In the genomic region with DNA sequence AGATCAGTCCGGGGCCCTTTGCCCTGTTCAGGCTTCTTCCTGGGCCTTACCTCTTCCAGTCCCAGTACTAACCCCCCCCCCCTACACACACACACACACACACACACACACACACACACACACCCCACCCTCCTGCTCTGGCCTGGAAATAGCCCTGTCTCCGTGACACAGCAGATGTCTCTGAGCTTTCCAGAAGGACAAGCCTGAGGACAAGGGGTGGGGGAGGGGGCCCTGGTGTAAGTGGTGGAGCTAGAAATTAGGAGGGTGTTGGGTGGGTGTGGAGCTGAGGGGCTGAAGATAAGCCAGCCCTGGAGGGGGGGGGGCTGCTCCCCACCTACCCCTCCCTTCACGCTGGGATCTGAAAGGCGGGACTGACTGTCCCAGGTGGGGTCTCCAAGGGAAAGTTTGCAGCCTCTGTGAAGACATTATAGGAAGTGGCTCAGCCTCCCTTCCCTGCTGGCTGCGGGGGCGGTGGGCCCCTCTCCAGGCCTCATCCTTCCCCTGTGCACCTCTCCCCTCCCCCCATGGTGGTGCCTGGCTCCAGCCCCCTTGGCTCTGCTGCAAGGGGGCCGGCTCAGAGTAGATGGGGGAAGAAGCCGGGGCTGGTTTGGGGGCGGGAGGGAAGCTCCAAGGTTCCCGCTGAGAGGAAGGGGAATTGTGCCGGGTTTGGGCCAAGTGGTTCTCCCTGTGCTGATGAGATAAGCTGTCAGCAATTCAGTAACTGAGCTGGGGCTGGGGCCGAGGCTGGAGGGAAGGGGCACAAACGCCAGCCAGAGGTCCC, we compare ENCODE assay signal across 8 mouse cellular contexts. TPM values are rescaled to one million over a fixed set of nuclear protein-coding genes. Genes with fewer than 3 reads are reported as not detected.
DNase-seq lines count a peak whose midpoint lies in the region; ATAC-seq lines count a peak whose summit lies in the region.

No protein-coding gene starts in this region.

- peaks cover 18% of the 10 kb centered on the region for H3K4me1 ChIP-seq in embryonic facial prominence, embryonic 11.5 days (ENCODE audit: control insufficient read depth, insufficient read depth, low read length)
- peaks cover 54% of the 10 kb centered on the region for H3K4me1 ChIP-seq in heart, embryonic 12.5 days (replicated peaks)
- peaks cover 13% of the 10 kb centered on the region for H3K4me1 ChIP-seq in liver, embryonic 11.5 days (replicated peaks; ENCODE audit: control insufficient read depth, insufficient read depth, low read length)
- peaks cover 18% of the 10 kb centered on the region; the same call in 1 of the 2 replicates for H3K4me1 ChIP-seq in stomach, embryonic 14.5 days (ENCODE audit: control insufficient read depth, insufficient read depth, low read length)

- H3K9me3 ChIP-seq in embryonic facial prominence, embryonic 11.5 days (replicated peaks; ENCODE audit: control insufficient read depth, low read length): no peaks in the 10 kb centered on the region
- no peaks in the 10 kb centered on the region for H3K9me3 ChIP-seq in heart, embryonic 12.5 days (replicated peaks)
- no peaks in the 10 kb centered on the region for H3K9me3 ChIP-seq in liver, embryonic 11.5 days (ENCODE audit: control insufficient read depth, low read length)
- no peaks in the 10 kb centered on the region for H3K9me3 ChIP-seq in stomach, embryonic 14.5 days (ENCODE audit: control insufficient read depth, low read depth, low read length)

- peak overlapping the region; percentile 89 for H3K4me2 ChIP-seq in embryonic facial prominence, embryonic 11.5 days (ENCODE audit: low read depth, low read length)
- H3K4me2 ChIP-seq in heart, embryonic 12.5 days: peak overlapping the region; percentile 86
- peak overlapping the region; percentile 70 for H3K4me2 ChIP-seq in liver, embryonic 11.5 days
- peak overlapping the region; percentile 75 for H3K4me2 ChIP-seq in stomach, embryonic 14.5 days (replicated peaks; ENCODE audit: low read depth, low read length)

- ATAC-seq in embryonic facial prominence, embryonic 11.5 days (replicated peaks; ENCODE audit: insufficient number of reproducible peaks, low FRiP score, low TSS enrichment, low read depth): peak; percentile 24; the same call in 1 of the 2 replicates
- ATAC-seq in heart, embryonic 12.5 days (ENCODE audit: insufficient number of reproducible peaks, low FRiP score): peak; percentile 44
- peak; percentile 45 for ATAC-seq in liver, embryonic 11.5 days (replicated peaks; ENCODE audit: low FRiP score)
- peak; percentile 73 for ATAC-seq in stomach, embryonic 14.5 days (ENCODE audit: insufficient number of reproducible peaks, insufficient read depth, low FRiP score, low read depth)

- WGBS in embryonic facial prominence, embryonic 11.5 days: 2% methylated on average over 13 of the region's 13 CpGs
- WGBS in heart, embryonic 12.5 days: under 1% methylated on average over 13 of the region's 13 CpGs
- WGBS in liver, embryonic 11.5 days: 3% methylated on average over 13 of the region's 13 CpGs
- WGBS in stomach, embryonic 14.5 days: 4% methylated on average over 13 of the region's 13 CpGs

- no peaks in the 10 kb centered on the region for H3K36me3 ChIP-seq in embryonic facial prominence, embryonic 11.5 days (replicated peaks; ENCODE audit: control insufficient read depth, insufficient read depth, low read depth, low read length)
- peaks cover 24% of the 10 kb centered on the region for H3K36me3 ChIP-seq in heart, embryonic 12.5 days
- H3K36me3 ChIP-seq in liver, embryonic 11.5 days (ENCODE audit: control insufficient read depth, insufficient read depth, low read length): peaks cover 3% of the 10 kb centered on the region; the same call in 1 of the 2 replicates
- H3K36me3 ChIP-seq in stomach, embryonic 14.5 days (ENCODE audit: control insufficient read depth, insufficient read depth, low read length): peaks cover 14% of the 10 kb centered on the region

- DNase-seq in kidney, postnatal 10 days: peak; percentile 61
- no peak for DNase-seq in kidney, adult 11 months
- peak; percentile 49 for DNase-seq in embryonic facial prominence, embryonic 11.5 days (ENCODE audit: low spot score)
- peak; percentile 62 for DNase-seq in liver, embryonic 11.5 days (ENCODE audit: low spot score)
- DNase-seq in adrenal gland, postnatal 14 days: no peak
- DNase-seq in adrenal gland, adult 18-20 months (ENCODE audit: low spot score in 2 of 2): no peak

- peaks cover 17% of the 10 kb centered on the region for H3K27me3 ChIP-seq in embryonic facial prominence, embryonic 11.5 days (ENCODE audit: control insufficient read depth, insufficient read depth, low read length)
- no peaks in the 10 kb centered on the region for H3K27me3 ChIP-seq in heart, embryonic 12.5 days (replicated peaks)
- H3K27me3 ChIP-seq in liver, embryonic 11.5 days (replicated peaks; ENCODE audit: control insufficient read depth, insufficient read depth, low read length): peaks cover 55% of the 10 kb centered on the region
- peaks cover 3% of the 10 kb centered on the region; the same call in 1 of the 2 replicates for H3K27me3 ChIP-seq in stomach, embryonic 14.5 days (ENCODE audit: control insufficient read depth, insufficient read depth, low read length)

- H3K4me3 ChIP-seq in embryonic facial prominence, embryonic 11.5 days (ENCODE audit: low read depth, low read length): peak overlapping the region; percentile 21
- H3K4me3 ChIP-seq in heart, embryonic 12.5 days: peak overlapping the region; percentile 66
- H3K4me3 ChIP-seq in liver, embryonic 11.5 days (ENCODE audit: low read depth, low read length): peak overlapping the region; percentile 51
- peak overlapping the region; percentile 73 for H3K4me3 ChIP-seq in stomach, embryonic 14.5 days (ENCODE audit: low read depth, low read length)

- H3K27ac ChIP-seq in embryonic facial prominence, embryonic 11.5 days (replicated peaks; ENCODE audit: low read depth, low read length): peak overlapping the region; percentile 70
- H3K27ac ChIP-seq in heart, embryonic 12.5 days (ENCODE audit: poor library complexity, severe bottlenecking): peak overlapping the region; percentile 97
- H3K27ac ChIP-seq in liver, embryonic 11.5 days (ENCODE audit: low read depth, low read length): peak overlapping the region; percentile 44; the same call in 1 of the 2 replicates
- H3K27ac ChIP-seq in stomach, embryonic 14.5 days (ENCODE audit: low read length): peak overlapping the region; percentile 95

- peak overlapping the region; percentile 10 for H3K9ac ChIP-seq in embryonic facial prominence, embryonic 11.5 days (replicated peaks; ENCODE audit: low read length)
- H3K9ac ChIP-seq in heart, embryonic 12.5 days: peak overlapping the region; percentile 91
- H3K9ac ChIP-seq in liver, embryonic 11.5 days (ENCODE audit: low read depth, low read length): peak overlapping the region; percentile 22; the same call in 1 of the 2 replicates
- H3K9ac ChIP-seq in stomach, embryonic 14.5 days (replicated peaks; ENCODE audit: low read depth, low read length): peak overlapping the region; percentile 40; the same call in 1 of the 2 replicates

RNA-seq across cellular contexts. Expression of gene Flnc, which starts 2.0 kb away (rescaled TPM):
- polyA plus RNA-seq in embryonic facial prominence, embryonic 11.5 days (2014; fragmentation: Nextera tagmentation; extraction: Ambion mirVana): 2.2 and 3.2 TPM in 2 replicates
- polyA plus RNA-seq in heart, embryonic 12.5 days (2016; fragmentation: Nextera tagmentation; extraction: Ambion mirVana): 90.7 and 98.1 TPM in 2 replicates
- polyA plus RNA-seq in liver, embryonic 11.5 days (2014; fragmentation: Nextera tagmentation; extraction: Ambion mirVana): 4.7 and 6.2 TPM in 2 replicates
- polyA plus RNA-seq in stomach, embryonic 14.5 days (2014; fragmentation: Nextera tagmentation; extraction: Ambion mirVana): 17.9 and 19.8 TPM in 2 replicates
- total RNA-seq in adrenal gland, postnatal 14 days (2021): 4.2 and 5.3 TPM in 2 replicates
- total RNA-seq in adrenal gland, adult 18-20 months (2021): 1 to 10 TPM; 2.6 to 4.6 TPM

RNA-seq across cellular contexts. Expression of gene Atp6v1f, which starts 32.4 kb away (rescaled TPM):
- 196 and 207 TPM in 2 replicates for polyA plus RNA-seq in embryonic facial prominence, embryonic 11.5 days (2014; fragmentation: Nextera tagmentation; extraction: Ambion mirVana)
- 175 and 189 TPM in 2 replicates for polyA plus RNA-seq in heart, embryonic 12.5 days (2016; fragmentation: Nextera tagmentation; extraction: Ambion mirVana)
- polyA plus RNA-seq in liver, embryonic 11.5 days (2014; fragmentation: Nextera tagmentation; extraction: Ambion mirVana): 223 and 247 TPM in 2 replicates
- polyA plus RNA-seq in stomach, embryonic 14.5 days (2014; fragmentation: Nextera tagmentation; extraction: Ambion mirVana): 235 and 266 TPM in 2 replicates
- 169 and 183 TPM in 2 replicates for total RNA-seq in adrenal gland, postnatal 14 days (2021)
- 100 to 1,000 TPM; 231 to 238 TPM for total RNA-seq in adrenal gland, adult 18-20 months (2021)

RNA-seq across cellular contexts. Expression of gene Atp6v1fnb, which starts 36.1 kb away (rescaled TPM):
- not detected in 2 replicates for polyA plus RNA-seq in embryonic facial prominence, embryonic 11.5 days (2014; fragmentation: Nextera tagmentation; extraction: Ambion mirVana)
- polyA plus RNA-seq in heart, embryonic 12.5 days (2016; fragmentation: Nextera tagmentation; extraction: Ambion mirVana): not detected in 2 replicates
- polyA plus RNA-seq in liver, embryonic 11.5 days (2014; fragmentation: Nextera tagmentation; extraction: Ambion mirVana): 0.34 and 0.55 TPM in 2 replicates
- 0.64 TPM in 1 of 2 replicates, not detected in the other for polyA plus RNA-seq in stomach, embryonic 14.5 days (2014; fragmentation: Nextera tagmentation; extraction: Ambion mirVana)
- total RNA-seq in adrenal gland, postnatal 14 days (2021): not detected in 2 replicates
- under 1 TPM in 1 of 2 experiments, not detected in 1; 0.93 TPM for total RNA-seq in adrenal gland, adult 18-20 months (2021)

RNA-seq across cellular contexts. Expression of gene Ccdc136, which starts 39.0 kb away (rescaled TPM):
- polyA plus RNA-seq in embryonic facial prominence, embryonic 11.5 days (2014; fragmentation: Nextera tagmentation; extraction: Ambion mirVana): 17.3 and 22.8 TPM in 2 replicates
- polyA plus RNA-seq in heart, embryonic 12.5 days (2016; fragmentation: Nextera tagmentation; extraction: Ambion mirVana): 25.1 and 27.0 TPM in 2 replicates
- polyA plus RNA-seq in liver, embryonic 11.5 days (2014; fragmentation: Nextera tagmentation; extraction: Ambion mirVana): 4.1 and 5.6 TPM in 2 replicates
- polyA plus RNA-seq in stomach, embryonic 14.5 days (2014; fragmentation: Nextera tagmentation; extraction: Ambion mirVana): 22.0 and 29.5 TPM in 2 replicates
- 4.9 and 6.3 TPM in 2 replicates for total RNA-seq in adrenal gland, postnatal 14 days (2021)
- total RNA-seq in adrenal gland, adult 18-20 months (2021): 1 to 10 TPM; 4.7 to 5.5 TPM

RNA-seq across cellular contexts. Expression of gene Opn1sw, which starts 46.8 kb away (rescaled TPM):
- 0.27 and 0.28 TPM in 2 replicates for polyA plus RNA-seq in embryonic facial prominence, embryonic 11.5 days (2014; fragmentation: Nextera tagmentation; extraction: Ambion mirVana)
- 0.65 and 0.69 TPM in 2 replicates for polyA plus RNA-seq in heart, embryonic 12.5 days (2016; fragmentation: Nextera tagmentation; extraction: Ambion mirVana)
- polyA plus RNA-seq in liver, embryonic 11.5 days (2014; fragmentation: Nextera tagmentation; extraction: Ambion mirVana): 0.36 and 0.53 TPM in 2 replicates
- polyA plus RNA-seq in stomach, embryonic 14.5 days (2014; fragmentation: Nextera tagmentation; extraction: Ambion mirVana): 1.3 and 1.5 TPM in 2 replicates
- not detected in 2 replicates for total RNA-seq in adrenal gland, postnatal 14 days (2021)
- total RNA-seq in adrenal gland, adult 18-20 months (2021): not detected

Comparison
In these comparisons a context has a peak if more than half of its experiments do, and no peak if none do; other contexts are left out.
1. DNase-seq: peak in kidney, postnatal 10 days (single experiment), embryonic facial prominence, embryonic 11.5 days (single experiment) and liver, embryonic 11.5 days (single experiment); none in kidney, adult 11 months (single experiment), adrenal gland, postnatal 14 days (single experiment) and adrenal gland, adult 18-20 months (0 of 2).
2. H3K27ac ChIP-seq: peak in every context shown above with its lines; median percentile 97 in heart, embryonic 12.5 days; 95 in stomach, embryonic 14.5 days; 70 in embryonic facial prominence, embryonic 11.5 days; 44 in liver, embryonic 11.5 days.
3. H3K4me3 ChIP-seq: peak in every context shown above with its lines; median percentile 73 in stomach, embryonic 14.5 days; 66 in heart, embryonic 12.5 days; 51 in liver, embryonic 11.5 days; 21 in embryonic facial prominence, embryonic 11.5 days.
4. H3K9ac ChIP-seq: peak in every context shown above with its lines; median percentile 91 in heart, embryonic 12.5 days; 40 in stomach, embryonic 14.5 days; 22 in liver, embryonic 11.5 days; 10 in embryonic facial prominence, embryonic 11.5 days.
5. Peak in every context shown above with its lines, with median percentiles within 50 percentile points of each other: ATAC-seq and H3K4me2 ChIP-seq.